Mouse (Mus musculus) adrenal gland, postnatal 25 days (tissue): ENCODE data around the gene Nr1h5. TPM values are rescaled to one million over a fixed set of nuclear protein-coding genes. Genes with fewer than 3 reads are reported as not detected.

Experiments used
- total RNA-seq: library from RNA; stranded (reverse); gene quantifications from 2 replicates; pipeline ENCODE4 v1.2.3, GENCODE M21; 2021

Gene Nr1h5
- total RNA-seq, 1 experiment from 2014 or later = not detected

Other genes with a start within 250 kb of the Nr1h5 start
- 3.9 and 7.1 TPM in 2 replicates for gene Tspan2, start 229.6 kb downstream of the Nr1h5 start, total RNA-seq
- not detected in 2 replicates for gene Tshb, start 181.4 kb downstream of the Nr1h5 start, total RNA-seq
- not detected in 2 replicates for gene Sycp1, start 28.0 kb downstream of the Nr1h5 start, total RNA-seq
- gene Sike1, start 31.6 kb upstream of the Nr1h5 start, total RNA-seq = 66.1 and 80.1 TPM in 2 replicates
- 371 and 419 TPM in 2 replicates for gene Csde1, start 56.3 kb upstream of the Nr1h5 start, total RNA-seq
- gene Nras, start 94.2 kb upstream of the Nr1h5 start, total RNA-seq = 35.6 and 60.0 TPM in 2 replicates
- not detected in 2 replicates for gene Ampd1, start 109.9 kb upstream of the Nr1h5 start, total RNA-seq
- gene Dennd2c, start 138.5 kb upstream of the Nr1h5 start, total RNA-seq = 1.4 and 1.5 TPM in 2 replicates
- gene Bcas2, start 207.5 kb upstream of the Nr1h5 start, total RNA-seq = 37.7 and 60.3 TPM in 2 replicates